ENCODE assay signal across 25 mouse cellular contexts in the genomic region with DNA sequence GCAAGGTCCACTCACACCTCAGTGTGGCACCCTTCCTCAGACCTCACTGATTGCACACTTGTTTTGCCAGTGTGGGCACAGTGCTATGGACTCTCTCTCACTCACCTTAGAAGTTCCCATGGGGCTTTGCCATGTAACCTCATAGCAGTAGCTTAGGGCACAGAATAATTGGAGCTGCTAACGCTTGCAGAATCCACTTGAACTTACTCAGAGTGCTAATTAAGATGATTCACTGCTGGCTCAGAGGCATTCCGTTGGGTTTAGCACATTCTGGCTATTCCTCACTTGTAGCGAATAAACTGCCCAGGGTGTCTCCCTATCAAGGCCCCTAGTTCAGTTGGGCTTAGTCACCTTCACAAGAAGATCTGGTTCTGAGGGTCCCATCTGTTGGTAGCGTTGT. TPM values are rescaled to one million over a fixed set of nuclear protein-coding genes. Genes with fewer than 3 reads are reported as not detected.
DNase-seq lines count a peak whose midpoint lies in the region; ATAC-seq and TF ChIP-seq lines count a peak whose summit lies in the region.
"Had no signal": no experiment of that assay in that cellular context is flagged by ENCODE, and none has a peak within 500 bp of the region (broad histone marks: within the 10 kb centered on the region; RNA-seq: fewer than 3 reads in every experiment).

No protein-coding gene starts in this region.

- no peak overlapping the region for H3K9ac ChIP-seq in hindbrain, postnatal 0 days (replicated peaks; ENCODE audit: low read length)
- H3K9ac ChIP-seq in hindbrain, embryonic 11.5 days (ENCODE audit: low read depth, low read length): no peak overlapping the region
- H3K9ac ChIP-seq: embryonic facial prominence, embryonic 13.5 days; forebrain, embryonic 15.5 days; heart, embryonic 12.5 days; hindbrain, embryonic 15.5 days had no signal

- DNase-seq in hindbrain, postnatal 0 days (ENCODE audit: low spot score): peak; percentile 17
- DNase-seq in hindbrain, embryonic 11.5 days (ENCODE audit: low spot score): no peak
- DNase-seq in 3T3-L1 (ENCODE audit: low read depth, low spot score) (peak; percentile 5), NIH3T3 (ENCODE audit: low read depth) (peak; percentile 17)
- DNase-seq in thymus, postnatal 0 days (ENCODE audit: low spot score): no peak
- DNase-seq in kidney, adult 2 months: no peak
- DNase-seq: adrenal gland, postnatal 14 days; cerebellum, adult 18-20 months; cerebellum, adult 9-11 months; cerebellum, postnatal 36 days; gastrocnemius, adult 2 months; gastrocnemius, postnatal 25 days had no signal

- H3K27me3 ChIP-seq in hindbrain, postnatal 0 days (ENCODE audit: insufficient read depth, low read length): no peaks in the 10 kb centered on the region
- no peaks in the 10 kb centered on the region for H3K27me3 ChIP-seq in hindbrain, embryonic 11.5 days (ENCODE audit: control insufficient read depth, insufficient read depth, low read length)
- no peaks in the 10 kb centered on the region for H3K27me3 ChIP-seq in kidney, adult 2 months (replicated peaks; ENCODE audit: control insufficient read depth, insufficient read depth, low read length)
- H3K27me3 ChIP-seq: embryonic facial prominence, embryonic 13.5 days; forebrain, embryonic 15.5 days; heart, embryonic 12.5 days; hindbrain, embryonic 15.5 days had no signal

- no peaks in the 10 kb centered on the region for H3K9me3 ChIP-seq in hindbrain, postnatal 0 days (ENCODE audit: low read length)
- no peaks in the 10 kb centered on the region for H3K9me3 ChIP-seq in hindbrain, embryonic 11.5 days (ENCODE audit: control insufficient read depth, low read length)
- H3K9me3 ChIP-seq: embryonic facial prominence, embryonic 13.5 days; forebrain, embryonic 15.5 days; heart, embryonic 12.5 days; hindbrain, embryonic 10.5 days; hindbrain, embryonic 15.5 days had no signal

- TF ChIP-seq CTCF in hindbrain, postnatal 0 days (IDR thresholded peaks at IDR 0.05; ENCODE audit: low read depth): no peak
- TF ChIP-seq CTCF in olfactory bulb, adult 2 months (IDR thresholded peaks at IDR 0.05; ENCODE audit: insufficient read depth, low read depth, low read length): no peak
- no peak for TF ChIP-seq CTCF in kidney, adult 2 months (conservative IDR thresholded peaks at IDR 0.05; ENCODE audit: insufficient read depth, insufficient read length, low read depth, low read length)

- no peak overlapping the region for H3K4me2 ChIP-seq in hindbrain, postnatal 0 days (ENCODE audit: low read depth, low read length)
- no peak overlapping the region for H3K4me2 ChIP-seq in hindbrain, embryonic 11.5 days (replicated peaks; ENCODE audit: low read depth, low read length)
- H3K4me2 ChIP-seq: embryonic facial prominence, embryonic 13.5 days; forebrain, embryonic 15.5 days; heart, embryonic 12.5 days; hindbrain, embryonic 15.5 days had no signal

- H3K27ac ChIP-seq in hindbrain, postnatal 0 days: no peak overlapping the region
- H3K27ac ChIP-seq in hindbrain, embryonic 11.5 days (ENCODE audit: low read depth, low read length): no peak overlapping the region
- H3K27ac ChIP-seq in olfactory bulb, adult 2 months (ENCODE audit: insufficient read depth, low read depth, low read length): peak overlapping the region; percentile 65
- no peak overlapping the region for H3K27ac ChIP-seq in kidney, adult 2 months (ENCODE audit: insufficient read depth, low read depth, low read length)
- H3K27ac ChIP-seq: embryonic facial prominence, embryonic 13.5 days; forebrain, embryonic 15.5 days; gastrocnemius, adult 2 months; hindbrain, embryonic 10.5 days; hindbrain, embryonic 15.5 days had no signal

- TF ChIP-seq POLR2A in olfactory bulb, adult 2 months (IDR thresholded peaks at IDR 0.05; ENCODE audit: insufficient read depth, low read depth, low read length): no peak
- TF ChIP-seq POLR2A in kidney, adult 2 months (IDR thresholded peaks at IDR 0.05; ENCODE audit: low read depth, low read length): no peak

- H3K36me3 ChIP-seq in hindbrain, postnatal 0 days (ENCODE audit: insufficient read depth, low read length): no peaks in the 10 kb centered on the region
- H3K36me3 ChIP-seq in hindbrain, embryonic 11.5 days (ENCODE audit: control insufficient read depth, insufficient read depth, low read length): no peaks in the 10 kb centered on the region
- no peaks in the 10 kb centered on the region for H3K36me3 ChIP-seq in kidney, adult 2 months (ENCODE audit: control insufficient read depth, insufficient read depth, low read length)
- H3K36me3 ChIP-seq: embryonic facial prominence, embryonic 13.5 days; forebrain, embryonic 15.5 days; heart, embryonic 12.5 days; hindbrain, embryonic 10.5 days; hindbrain, embryonic 15.5 days had no signal

- 67% methylated on average over 4 of the region's 4 CpGs for WGBS in hindbrain, postnatal 0 days
- 86% methylated on average over 4 of the region's 4 CpGs for WGBS in hindbrain, embryonic 11.5 days
- 16% methylated on average over 4 of the region's 4 CpGs for WGBS in olfactory bulb, adult 2 months
- 60% methylated on average over 4 of the region's 4 CpGs for WGBS in kidney, adult 2 months

- H3K4me3 ChIP-seq in hindbrain, postnatal 0 days (ENCODE audit: low read length): no peak overlapping the region
- H3K4me3 ChIP-seq in hindbrain, embryonic 11.5 days (ENCODE audit: low read depth, low read length): no peak overlapping the region
- H3K4me3 ChIP-seq in olfactory bulb, adult 2 months (ENCODE audit: insufficient read depth, low read depth, low read length): no peak overlapping the region
- H3K4me3 ChIP-seq in kidney, adult 2 months (ENCODE audit: insufficient read depth, low read depth, low read length): no peak overlapping the region
- H3K4me3 ChIP-seq: embryonic facial prominence, embryonic 13.5 days; forebrain, embryonic 15.5 days; gastrocnemius, adult 2 months; heart, embryonic 12.5 days; hindbrain, embryonic 10.5 days; hindbrain, embryonic 15.5 days had no signal

- ATAC-seq in hindbrain, postnatal 0 days: no peak
- ATAC-seq in hindbrain, embryonic 11.5 days (ENCODE audit: low FRiP score): no peak
- ATAC-seq: activated CD4-positive, CD25-positive, alpha-beta regulatory T cell, adult 4 months; forebrain, embryonic 15.5 days; inflammation-experienced regulatory T-cells, adult 6 months had no signal

- H3K4me1 ChIP-seq in hindbrain, postnatal 0 days (ENCODE audit: insufficient read depth, low read length): no peaks in the 10 kb centered on the region
- no peaks in the 10 kb centered on the region for H3K4me1 ChIP-seq in hindbrain, embryonic 11.5 days (replicated peaks; ENCODE audit: control insufficient read depth, insufficient read depth, low read length)
- peaks cover 18% of the 10 kb centered on the region for H3K4me1 ChIP-seq in olfactory bulb, adult 2 months (ENCODE audit: control insufficient read depth, insufficient read depth, low read length)
- no peaks in the 10 kb centered on the region for H3K4me1 ChIP-seq in kidney, adult 2 months (ENCODE audit: control insufficient read depth, insufficient read depth, low read length)
- H3K4me1 ChIP-seq: embryonic facial prominence, embryonic 13.5 days; heart, embryonic 12.5 days; hindbrain, embryonic 10.5 days; hindbrain, embryonic 15.5 days had no signal

RNA-seq across cellular contexts. Expression of a gene that starts 47.4 kb away (rescaled TPM):
- total RNA-seq in hindbrain, postnatal 0 days (2014; rRNA removed): not detected in 2 replicates
- polyA plus RNA-seq in hindbrain, postnatal 0 days (2015; fragmentation: Nextera tagmentation; extraction: Ambion mirVana): not detected in 2 replicates
- polyA plus RNA-seq in hindbrain, embryonic 11.5 days (2014; fragmentation: Nextera tagmentation; extraction: Ambion mirVana): not detected in 2 replicates
- not detected in 2 replicates for polyA plus RNA-seq in olfactory bulb, adult 2 months (2012; ENCODE audit: insufficient read depth, insufficient read length, low replicate concordance, missing spikeins)
- polyA plus RNA-seq in thymus, postnatal 0 days (2015; fragmentation: Nextera tagmentation; extraction: Ambion mirVana): 0.23 and 0.24 TPM in 2 replicates
- not detected in 2 replicates for polyA plus RNA-seq in kidney, adult 2 months (2012; rRNA removed)
- total RNA-seq: adrenal gland, adult 18-20 months; ES-E14; gastrocnemius, adult 2 months; gastrocnemius, postnatal 25 days; heart, adult 8-10 months; heart, postnatal 25 days had no signal
- polyA plus RNA-seq: activated CD4-positive, CD25-positive, alpha-beta regulatory T cell, adult 4 months; embryonic facial prominence, embryonic 13.5 days; frontal cortex, adult 2 months; hindbrain, embryonic 10.5 days; hindbrain, embryonic 15.5 days; inflammation-experienced regulatory T-cells, adult 6 months had no signal

Comparison
In these comparisons a context has a peak if more than half of its experiments do, and no peak if none do; other contexts are left out.
1. DNase-seq: peak in hindbrain, postnatal 0 days (single experiment), 3T3-L1 (single experiment) and NIH3T3 (single experiment); none in hindbrain, embryonic 11.5 days (single experiment), thymus, postnatal 0 days (single experiment) and kidney, adult 2 months (single experiment).